Mouse (Mus musculus) adrenal gland, postnatal 25 days (tissue): Measurements from ENCODE around the gene Ticam1. TPM values are rescaled to one million over a fixed set of nuclear protein-coding genes. Genes with fewer than 3 reads are reported as not detected.

Experiments used
- DNase-seq: peaks from one replicate; pipeline ENCODE4 v3.0.0; 2021; ENCODE audit warnings: mixed read lengths
- total RNA-seq: library from RNA; stranded (reverse); gene quantifications from 2 replicates; pipeline ENCODE4 v1.2.3, GENCODE M21; 2021

The Ticam1 gene
- total RNA-seq, 1 experiment from 2014 or later: 25.1 TPM

- DNase-seq: peak; percentile 99
Measured at GRCm38 (mm10) chr17:56290388-56291170, 14.0 kb upstream of the Ticam1 start.

GRCm38 (mm10) chr17:56289371-56290331 lies 13.1 kb upstream of the Ticam1 start:
- peak; percentile 47 for DNase-seq

GRCm38 (mm10) chr17:56288866-56289265 lies 12.3 kb upstream of the Ticam1 start:
- DNase-seq: no peak

GRCm38 (mm10) chr17:56287830-56288229 lies 11.2 kb upstream of the Ticam1 start:
- DNase-seq: peak; percentile 64

- no peak for DNase-seq
Measured at GRCm38 (mm10) chr17:56285995-56286394, 9.4 kb upstream of the Ticam1 start.

GRCm38 (mm10) chr17:56283316-56283715 lies 6.7 kb upstream of the Ticam1 start:
- no peak for DNase-seq

- no peak for DNase-seq
Measured at GRCm38 (mm10) chr17:56282802-56283201, 6.2 kb upstream of the Ticam1 start.

GRCm38 (mm10) chr17:56281193-56281592 lies 4.6 kb upstream of the Ticam1 start:
- DNase-seq: no peak

GRCm38 (mm10) chr17:56279481-56280155 lies 3.0 kb upstream of the Ticam1 start:
- peak; percentile 39 for DNase-seq

- no peak for DNase-seq
Measured at GRCm38 (mm10) chr17:56278340-56278739, 1.8 kb upstream of the Ticam1 start.

- no peak for DNase-seq
Measured at GRCm38 (mm10) chr17:56277567-56277893, 944 bp upstream of the Ticam1 start.

GRCm38 (mm10) chr17:56275842-56276480 lies 625 bp downstream of the Ticam1 start:
- DNase-seq: peak; percentile 42

- DNase-seq: no peak
Measured at GRCm38 (mm10) chr17:56273986-56274385, 2.6 kb downstream of the Ticam1 start.

GRCm38 (mm10) chr17:56273482-56273881 lies 3.1 kb downstream of the Ticam1 start:
- DNase-seq: no peak

GRCm38 (mm10) chr17:56272644-56273043 lies 3.9 kb downstream of the Ticam1 start:
- no peak for DNase-seq

GRCm38 (mm10) chr17:56271609-56272253 lies 4.9 kb downstream of the Ticam1 start:
- DNase-seq: no peak

GRCm38 (mm10) chr17:56269741-56270140 lies 6.8 kb downstream of the Ticam1 start:
- no peak for DNase-seq

- no peak for DNase-seq
Measured at GRCm38 (mm10) chr17:56269153-56269630, 7.4 kb downstream of the Ticam1 start.

GRCm38 (mm10) chr17:56266271-56266670 lies 10.3 kb downstream of the Ticam1 start:
- no peak for DNase-seq

- DNase-seq: no peak
Measured at GRCm38 (mm10) chr17:56265869-56266268, 10.7 kb downstream of the Ticam1 start.

- DNase-seq: no peak
Measured at GRCm38 (mm10) chr17:56265011-56265410, 11.6 kb downstream of the Ticam1 start.
